Mouse (Mus musculus) left cerebral cortex, postnatal 4 days (tissue): ENCODE results near the gene Vps13a. TPM values are rescaled to one million over a fixed set of nuclear protein-coding genes. Genes with fewer than 3 reads are reported as not detected.

Source experiments
- DNase-seq: peaks from one replicate; pipeline ENCODE4 v3.0.0-alpha.2; 2022
- intact Hi-C: fragments of 180-260 bp; cut with DNase I; formaldehyde crosslinking; loops from one replicate; pipeline ENCODE4 v1.15.1; 2025
- total RNA-seq, 2 experiments: library from RNA; stranded (reverse); gene quantifications; 2 replicates each; pipeline ENCODE4 v1.2.3; 2021

The Vps13a gene
- total RNA-seq, 2 experiments from 2014 or later: 36.3 to 41.0 TPM

- intact Hi-C loops: no loop called here
- peak; percentile 18 for DNase-seq
These were observed 187.3 kb downstream of the Vps13a start for GRCm38 (mm10) chr19:16593256-16593974.

- intact Hi-C loops: no loop called here
- no peak for DNase-seq
These were observed 195.4 kb downstream of the Vps13a start for GRCm38 (mm10) chr19:16585379-16585778.

GRCm38 (mm10) chr19:16584546-16584945 lies 196.2 kb downstream of the Vps13a start:
- intact Hi-C loops: no loop called here
- DNase-seq: no peak

- DNase-seq: no peak
- intact Hi-C loops: no loop called here
These were observed 200.2 kb downstream of the Vps13a start for GRCm38 (mm10) chr19:16580501-16580900.

- no peak for DNase-seq
- intact Hi-C loops: no loop called here
These were observed 201.0 kb downstream of the Vps13a start for GRCm38 (mm10) chr19:16579656-16580260.

- DNase-seq: no peak
- intact Hi-C loops: no loop called here
These were observed 203.9 kb downstream of the Vps13a start for GRCm38 (mm10) chr19:16576790-16577189.

Other genes starting within 250 kb of the Vps13a start
- not detected for gene Foxb2, start 92.9 kb upstream of the Vps13a start, total RNA-seq
- gene Prune2, start 175.2 kb upstream of the Vps13a start, total RNA-seq: 10 to 100 TPM; 20.6 to 20.7 TPM